Mouse (Mus musculus): Measurements from ENCODE around the gene Nfatc2ip. TPM values are rescaled to one million over a fixed set of nuclear protein-coding genes. Genes with fewer than 3 reads are reported as not detected.

Nfatc2ip gene
- polyA plus RNA-seq, 1 experiment: 3.5 TPM

- no peaks in the 10 kb centered on the region for H3K36me3 ChIP-seq (ENCODE audit: control insufficient read depth, insufficient read depth)
- H3K4me3 ChIP-seq: no peak overlapping the region
- TF ChIP-seq E2F4 (IDR thresholded peaks at IDR 0.05; ENCODE audit: insufficient read depth) (no peak), CEBPB (IDR thresholded peaks at IDR 0.05; ENCODE audit: insufficient read depth, poor library complexity, severe bottlenecking) (no peak)
- no peaks in the 10 kb centered on the region for H3K79me2 ChIP-seq (ENCODE audit: control insufficient read depth, insufficient read depth)
- no peak overlapping the region for H3ac ChIP-seq (ENCODE audit: control insufficient read depth, insufficient read length)
- H3K27me3 ChIP-seq (ENCODE audit: control insufficient read depth, insufficient read depth, insufficient read length): peaks cover 40% of the 10 kb centered on the region
- H3K4me2 ChIP-seq (ENCODE audit: low read depth): no peak overlapping the region
These were observed 49.4 kb downstream of the Nfatc2ip start for GRCm38 (mm10) chr7:126347098-126347497.

- TF ChIP-seq TCF3 (IDR thresholded peaks at IDR 0.05; ENCODE audit: insufficient read length, low read depth): no peak
- no peak for TF ChIP-seq CEBPB (IDR thresholded peaks at IDR 0.05; ENCODE audit: insufficient read depth, poor library complexity, severe bottlenecking)
- TF ChIP-seq REST (IDR thresholded peaks at IDR 0.05; ENCODE audit: insufficient read depth, insufficient read length): no peak
- no peak for TF ChIP-seq POLR2A (IDR thresholded peaks at IDR 0.05; ENCODE audit: insufficient read length, low read depth)
- TF ChIP-seq USF1 (IDR thresholded peaks at IDR 0.05; ENCODE audit: low read depth): no peak
- no peak for TF ChIP-seq SRF (IDR thresholded peaks at IDR 0.05; ENCODE audit: control insufficient read depth, insufficient read length, low read depth)
- no peak for TF ChIP-seq MYOD1 (IDR thresholded peaks at IDR 0.05; ENCODE audit: control insufficient read depth in 1 of 3, insufficient read length in 2 of 3, low read depth in 2 of 3)
- TF ChIP-seq MYOG (IDR thresholded peaks at IDR 0.05; ENCODE audit: control insufficient read depth in 1 of 3, insufficient read depth in 1 of 3, insufficient read length in 2 of 3, low read depth in 2 of 3): no peak
- no peak for TF ChIP-seq MAX (IDR thresholded peaks at IDR 0.05; ENCODE audit: low read depth)
- no peak for TF ChIP-seq POLR2AphosphoS2 (IDR thresholded peaks at IDR 0.05; ENCODE audit: insufficient read length, low read depth)
- no peak for TF ChIP-seq TCF12 (IDR thresholded peaks at IDR 0.05; ENCODE audit: insufficient read depth, poor library complexity, severe bottlenecking)
- TF ChIP-seq E2F4 (IDR thresholded peaks at IDR 0.05; ENCODE audit: insufficient read depth): no peak
- H3ac ChIP-seq (ENCODE audit: control insufficient read depth, insufficient read length): no peak overlapping the region
These were observed 50.6 kb downstream of the Nfatc2ip start for GRCm38 (mm10) chr7:126345969-126346368.

GRCm38 (mm10) chr7:126345557-126345956 lies 51.0 kb downstream of the Nfatc2ip start:
- Histone ChIP-seq H3K27me3 (ENCODE audit: control insufficient read depth, insufficient read depth, insufficient read length) (peaks cover 32% of the 10 kb centered on the region), H3K4me3 (no peak overlapping the region), H3K36me3 (ENCODE audit: control insufficient read depth, insufficient read depth) (no peaks in the 10 kb centered on the region), H3K4me2 (ENCODE audit: low read depth) (no peak overlapping the region), H3K79me2 (ENCODE audit: control insufficient read depth, insufficient read depth) (no peaks in the 10 kb centered on the region), H3ac (ENCODE audit: control insufficient read depth, insufficient read length) (no peak overlapping the region)
- TF ChIP-seq TCF12 (IDR thresholded peaks at IDR 0.05; ENCODE audit: insufficient read depth, poor library complexity, severe bottlenecking): no peak
- no peak for TF ChIP-seq MYOD1 (IDR thresholded peaks at IDR 0.05; ENCODE audit: control insufficient read depth in 1 of 3, insufficient read length in 2 of 3, low read depth in 2 of 3)
- TF ChIP-seq MAX (IDR thresholded peaks at IDR 0.05; ENCODE audit: low read depth): no peak
- no peak for TF ChIP-seq POLR2AphosphoS2 (IDR thresholded peaks at IDR 0.05; ENCODE audit: insufficient read length, low read depth)
- TF ChIP-seq USF1 (IDR thresholded peaks at IDR 0.05; ENCODE audit: low read depth): no peak
- no peak for TF ChIP-seq REST (IDR thresholded peaks at IDR 0.05; ENCODE audit: insufficient read depth, insufficient read length)
- TF ChIP-seq E2F4 (IDR thresholded peaks at IDR 0.05; ENCODE audit: insufficient read depth): no peak
- TF ChIP-seq MYOG (IDR thresholded peaks at IDR 0.05; ENCODE audit: control insufficient read depth in 1 of 3, insufficient read depth in 1 of 3, insufficient read length in 2 of 3, low read depth in 2 of 3): no peak
- TF ChIP-seq CEBPB (IDR thresholded peaks at IDR 0.05; ENCODE audit: insufficient read depth, poor library complexity, severe bottlenecking): no peak
- TF ChIP-seq SRF (IDR thresholded peaks at IDR 0.05; ENCODE audit: control insufficient read depth, insufficient read length, low read depth): no peak
- TF ChIP-seq POLR2A (IDR thresholded peaks at IDR 0.05; ENCODE audit: insufficient read length, low read depth): no peak
- no peak for TF ChIP-seq TCF3 (IDR thresholded peaks at IDR 0.05; ENCODE audit: insufficient read length, low read depth)

More at GRCm38 (mm10) chr7:126345969-126346368, 50.6 kb downstream of the Nfatc2ip start:
- Histone ChIP-seq H3K36me3 (ENCODE audit: control insufficient read depth, insufficient read depth) (no peaks in the 10 kb centered on the region), H3K4me3 (no peak overlapping the region), H3K79me2 (ENCODE audit: control insufficient read depth, insufficient read depth) (no peaks in the 10 kb centered on the region), H3K4me2 (ENCODE audit: low read depth) (no peak overlapping the region), H3K27me3 (ENCODE audit: control insufficient read depth, insufficient read depth, insufficient read length) (peaks cover 32% of the 10 kb centered on the region)

GRCm38 (mm10) chr7:126340896-126341295 lies 55.6 kb downstream of the Nfatc2ip start:
- no peak overlapping the region for H3K4me3 ChIP-seq
- no peaks in the 10 kb centered on the region for H3K36me3 ChIP-seq (ENCODE audit: control insufficient read depth, insufficient read depth)
- H3ac ChIP-seq (ENCODE audit: control insufficient read depth, insufficient read length): no peak overlapping the region
- H3K79me2 ChIP-seq (ENCODE audit: control insufficient read depth, insufficient read depth): no peaks in the 10 kb centered on the region
- TF ChIP-seq POLR2A (IDR thresholded peaks at IDR 0.05; ENCODE audit: insufficient read length, low read depth) (no peak), CEBPB (IDR thresholded peaks at IDR 0.05; ENCODE audit: insufficient read depth, poor library complexity, severe bottlenecking) (no peak), MYOD1 (IDR thresholded peaks at IDR 0.05; ENCODE audit: control insufficient read depth in 1 of 3, insufficient read length in 2 of 3, low read depth in 2 of 3) (no peak), TCF12 (IDR thresholded peaks at IDR 0.05; ENCODE audit: insufficient read depth, poor library complexity, severe bottlenecking) (no peak), POLR2AphosphoS2 (IDR thresholded peaks at IDR 0.05; ENCODE audit: insufficient read length, low read depth) (no peak), SRF (IDR thresholded peaks at IDR 0.05; ENCODE audit: control insufficient read depth, insufficient read length, low read depth) (no peak), MAX (IDR thresholded peaks at IDR 0.05; ENCODE audit: low read depth) (no peak)
- peaks cover 46% of the 10 kb centered on the region for H3K27me3 ChIP-seq (ENCODE audit: control insufficient read depth, insufficient read depth, insufficient read length)
- H3K4me2 ChIP-seq (ENCODE audit: low read depth): no peak overlapping the region

- H3K4me2 ChIP-seq (ENCODE audit: low read depth): no peak overlapping the region
- no peak overlapping the region for H3ac ChIP-seq (ENCODE audit: control insufficient read depth, insufficient read length)
- H3K4me3 ChIP-seq: no peak overlapping the region
- no peaks in the 10 kb centered on the region for H3K79me2 ChIP-seq (ENCODE audit: control insufficient read depth, insufficient read depth)
- H3K36me3 ChIP-seq (ENCODE audit: control insufficient read depth, insufficient read depth): no peaks in the 10 kb centered on the region
- peaks cover 49% of the 10 kb centered on the region for H3K27me3 ChIP-seq (ENCODE audit: control insufficient read depth, insufficient read depth, insufficient read length)
- no peak for TF ChIP-seq SRF (IDR thresholded peaks at IDR 0.05; ENCODE audit: control insufficient read depth, insufficient read length, low read depth)
- no peak for TF ChIP-seq MYOG (IDR thresholded peaks at IDR 0.05; ENCODE audit: control insufficient read depth in 1 of 3, insufficient read depth in 1 of 3, insufficient read length in 2 of 3, low read depth in 2 of 3)
- no peak for TF ChIP-seq USF1 (IDR thresholded peaks at IDR 0.05; ENCODE audit: low read depth)
- TF ChIP-seq MYOD1 (IDR thresholded peaks at IDR 0.05; ENCODE audit: control insufficient read depth in 1 of 3, insufficient read length in 2 of 3, low read depth in 2 of 3): no peak
- TF ChIP-seq CEBPB (IDR thresholded peaks at IDR 0.05; ENCODE audit: insufficient read depth, poor library complexity, severe bottlenecking): no peak
- no peak for TF ChIP-seq MAX (IDR thresholded peaks at IDR 0.05; ENCODE audit: low read depth)
- no peak for TF ChIP-seq POLR2A (IDR thresholded peaks at IDR 0.05; ENCODE audit: insufficient read length, low read depth)
- TF ChIP-seq TCF12 (IDR thresholded peaks at IDR 0.05; ENCODE audit: insufficient read depth, poor library complexity, severe bottlenecking): no peak
- no peak for TF ChIP-seq REST (IDR thresholded peaks at IDR 0.05; ENCODE audit: insufficient read depth, insufficient read length)
- TF ChIP-seq TCF3 (IDR thresholded peaks at IDR 0.05; ENCODE audit: insufficient read length, low read depth): no peak
- no peak for TF ChIP-seq E2F4 (IDR thresholded peaks at IDR 0.05; ENCODE audit: insufficient read depth)
These were observed 56.3 kb downstream of the Nfatc2ip start for GRCm38 (mm10) chr7:126340206-126340618.

All from myocyte (in vitro differentiated cells).